Mouse (Mus musculus): ENCODE measurements around the gene Pigf.

The Pigf gene

GRCm38 (mm10) chr17:87036141-87037073 is 11.2 kb upstream of the Pigf start:
- no peak for DNase-seq (ENCODE audit: low spot score in 2 of 2)

GRCm38 (mm10) chr17:87024491-87025242 is 539 bp downstream of the Pigf start:
- peak in 1 of 2 experiments; percentile 13 for DNase-seq (ENCODE audit: low spot score in 2 of 2)

DNA sequence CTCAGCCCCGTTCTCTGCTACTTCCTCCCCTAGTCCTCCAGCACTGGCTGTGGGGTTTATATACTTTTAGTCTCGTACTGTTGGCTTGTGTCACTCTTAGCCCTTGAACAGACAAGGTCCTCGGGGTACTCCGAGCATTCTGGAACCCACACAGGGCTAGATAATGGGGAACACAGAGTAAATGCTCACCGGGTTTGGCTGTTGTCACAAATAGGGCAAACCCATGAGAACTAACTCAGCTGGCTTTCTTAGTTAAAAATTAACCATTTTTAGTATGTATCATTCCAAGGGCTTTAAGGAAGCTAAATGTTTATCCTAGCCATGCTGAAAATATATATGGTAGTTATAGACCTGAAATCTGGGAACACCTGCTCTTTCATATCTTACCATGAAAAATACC is 5.5 kb downstream of the Pigf start:
- DNase-seq (ENCODE audit: low spot score in 2 of 2) = no peak

DNA sequence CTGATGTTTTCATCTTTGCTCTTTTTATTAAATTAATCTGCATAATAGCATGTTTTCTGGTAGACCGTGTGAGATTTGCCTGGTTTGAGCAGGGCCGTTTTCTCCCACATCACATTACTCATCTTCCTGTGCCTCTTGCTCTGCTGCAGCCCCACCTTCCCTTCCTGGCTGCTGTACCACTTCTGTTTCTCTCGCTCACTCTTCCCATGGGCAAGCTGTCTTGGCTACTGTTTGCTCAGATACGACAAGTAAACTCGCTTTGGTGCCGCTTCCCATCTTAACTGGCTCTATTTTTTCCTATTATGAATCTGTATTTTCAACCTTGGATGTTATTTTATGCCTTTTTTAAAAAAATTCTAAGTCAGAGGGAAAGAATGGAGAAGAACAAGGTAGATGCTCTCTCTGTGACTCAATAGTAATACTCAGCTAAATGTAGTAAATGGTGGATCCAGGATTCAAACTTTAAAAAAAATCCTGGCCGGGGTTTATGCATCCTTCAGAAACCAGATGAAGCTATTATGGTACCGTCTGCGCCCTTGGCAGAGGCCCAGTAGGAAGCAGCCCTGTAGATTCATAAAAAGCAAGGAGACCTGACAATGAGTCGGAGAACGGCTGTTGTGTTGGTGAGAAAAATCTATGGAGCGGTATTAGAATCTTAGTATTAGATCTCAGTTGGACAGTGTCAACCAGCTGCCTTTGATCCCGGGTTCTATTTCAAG is 13.7 kb downstream of the Pigf start:
- DNase-seq (ENCODE audit: low spot score in 2 of 2) = no peak

DNA sequence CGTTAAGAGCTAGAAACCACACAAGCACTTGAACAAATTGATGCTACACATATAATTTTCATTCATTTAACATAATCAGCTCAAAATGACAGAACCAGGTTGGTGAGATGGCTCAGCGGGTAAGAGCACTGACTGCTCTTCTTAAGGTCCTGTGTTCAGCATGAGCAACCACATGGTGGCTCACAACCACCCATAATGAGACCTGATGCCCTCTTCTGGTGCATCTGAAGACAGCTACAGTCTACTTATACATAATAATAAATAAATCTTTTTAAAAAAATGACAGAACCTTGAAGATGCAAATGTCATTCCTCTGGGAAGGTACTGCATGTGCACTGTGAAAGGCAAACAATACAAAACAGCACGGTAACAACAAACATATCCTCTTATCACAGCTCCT is 16.3 kb downstream of the Pigf start:
- DNase-seq (ENCODE audit: low spot score in 2 of 2) = no peak

GRCm38 (mm10) chr17:86997323-86997722 is 27.9 kb downstream of the Pigf start:
- no peak for DNase-seq (ENCODE audit: low spot score in 2 of 2)

DNA sequence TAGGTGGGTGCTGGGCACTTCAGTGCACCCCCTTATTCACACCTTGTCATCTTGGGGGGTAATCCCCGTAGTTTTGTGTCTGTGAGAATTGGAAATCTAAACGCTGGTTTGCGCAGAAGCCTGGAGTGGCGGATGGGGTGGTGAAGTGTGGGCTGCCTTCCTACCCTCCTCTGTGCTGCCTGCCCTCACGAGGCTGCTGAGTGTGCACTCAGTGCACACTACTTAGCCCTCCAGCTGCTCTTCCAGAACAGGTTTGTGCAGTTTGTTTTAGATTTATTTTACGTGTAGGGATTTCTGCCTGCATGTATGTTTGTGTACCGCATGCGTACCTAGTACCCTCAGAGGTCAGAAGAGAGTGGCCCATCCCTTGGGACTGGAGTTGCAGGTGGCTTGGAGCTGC is 33.9 kb downstream of the Pigf start:
- no peak for DNase-seq (ENCODE audit: low spot score in 2 of 2)

DNA sequence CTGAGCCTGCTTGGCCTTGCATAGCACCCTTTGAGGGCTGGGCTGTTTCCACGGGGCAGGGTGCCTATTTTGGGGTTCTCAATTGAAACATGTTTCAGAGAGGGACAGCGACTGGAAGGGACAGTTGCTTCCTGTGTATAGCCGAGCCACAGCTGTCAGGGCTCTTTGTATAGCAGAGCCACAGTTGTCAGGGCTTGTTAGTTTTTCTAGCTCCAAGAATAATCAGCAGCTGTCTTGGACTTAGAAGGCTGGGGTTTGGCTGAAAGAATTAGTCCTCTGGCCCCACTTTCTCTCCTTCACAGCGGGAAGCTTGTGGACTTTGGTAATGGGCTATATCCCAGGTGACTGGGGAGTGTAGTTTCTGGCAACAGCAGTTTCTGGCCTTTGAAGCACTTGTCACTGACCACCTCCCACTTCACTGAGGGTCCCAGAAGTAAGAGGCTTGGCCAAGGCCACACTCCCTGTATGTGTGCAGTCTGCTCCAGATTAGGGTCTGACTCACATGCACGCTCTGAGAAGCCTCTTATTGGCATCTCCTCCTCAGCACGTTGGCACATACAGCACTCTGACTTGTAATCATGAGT is 36.5 kb downstream of the Pigf start:
- DNase-seq (ENCODE audit: low spot score in 2 of 2) = no peak

GRCm38 (mm10) chr17:86988161-86988560 is 37.0 kb downstream of the Pigf start:
- no peak for DNase-seq (ENCODE audit: low spot score in 2 of 2)

GRCm38 (mm10) chr17:86986449-86987138 is 38.6 kb downstream of the Pigf start:
- DNase-seq (ENCODE audit: low spot score in 2 of 2) = no peak

GRCm38 (mm10) chr17:86982497-86982896 is 42.7 kb downstream of the Pigf start:
- DNase-seq (ENCODE audit: low spot score in 2 of 2) = peak in 1 of 2 experiments; percentile 48

DNA sequence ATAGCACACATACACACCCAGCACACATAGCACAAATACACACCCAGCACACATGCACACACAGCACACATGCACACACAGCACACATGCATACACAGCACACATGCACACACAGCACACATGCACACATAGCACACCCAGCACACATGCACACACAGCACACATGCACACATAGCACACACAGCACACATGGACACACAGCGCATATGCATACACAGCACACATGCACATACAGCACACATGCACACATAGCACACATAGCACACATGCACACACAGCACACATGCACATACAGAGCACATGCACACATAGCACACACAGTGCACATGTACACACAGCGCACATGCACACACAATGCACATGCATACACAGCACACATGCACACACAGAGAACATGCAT is 43.5 kb downstream of the Pigf start:
- no peak for DNase-seq (ENCODE audit: low spot score in 2 of 2)

DNA sequence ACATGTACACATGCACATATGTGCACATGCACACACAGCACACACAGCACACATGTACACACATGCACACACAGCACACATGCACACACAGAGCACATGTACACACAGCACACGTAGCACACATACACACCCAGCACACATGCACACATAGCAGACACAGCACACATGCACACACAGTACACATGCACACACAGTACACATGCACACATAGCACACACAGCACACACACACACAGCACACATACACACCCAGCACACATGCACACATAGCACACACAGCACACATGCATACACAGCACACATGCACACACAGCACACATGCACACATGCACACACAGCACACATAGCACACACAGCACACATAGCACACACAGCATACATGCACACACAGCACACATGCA is 44.0 kb downstream of the Pigf start:
- no peak for DNase-seq (ENCODE audit: low spot score in 2 of 2)

DNA sequence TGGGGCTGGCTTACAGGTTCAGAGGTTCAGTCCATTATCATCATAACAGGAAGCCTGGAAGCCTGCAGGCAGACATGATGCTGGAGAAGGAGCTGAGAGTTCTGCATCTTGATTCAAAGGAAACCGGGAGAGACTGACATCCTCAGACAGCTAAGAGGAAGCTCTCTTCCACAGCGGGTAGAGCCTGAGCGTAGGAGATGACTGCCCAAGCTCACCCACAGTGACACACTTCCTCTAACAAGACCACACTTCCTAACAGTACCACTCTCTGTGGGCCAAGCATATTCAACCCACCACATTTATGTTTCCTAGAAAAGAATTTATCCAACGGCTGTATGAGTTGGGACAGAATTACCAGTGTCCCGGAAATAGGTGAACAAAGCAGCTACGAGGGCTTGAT is 46.7 kb downstream of the Pigf start:
- no peak for DNase-seq (ENCODE audit: low spot score in 2 of 2)

GRCm38 (mm10) chr17:86976387-86976786 is 48.8 kb downstream of the Pigf start:
- no peak for DNase-seq (ENCODE audit: low spot score in 2 of 2)

GRCm38 (mm10) chr17:86973097-86973496 is 52.1 kb downstream of the Pigf start:
- DNase-seq (ENCODE audit: low spot score in 2 of 2) = no peak

- DNase-seq (ENCODE audit: low spot score in 2 of 2) = no peak
Observed at GRCm38 (mm10) chr17:86971860-86972259, 53.3 kb downstream of the Pigf start.

DNA sequence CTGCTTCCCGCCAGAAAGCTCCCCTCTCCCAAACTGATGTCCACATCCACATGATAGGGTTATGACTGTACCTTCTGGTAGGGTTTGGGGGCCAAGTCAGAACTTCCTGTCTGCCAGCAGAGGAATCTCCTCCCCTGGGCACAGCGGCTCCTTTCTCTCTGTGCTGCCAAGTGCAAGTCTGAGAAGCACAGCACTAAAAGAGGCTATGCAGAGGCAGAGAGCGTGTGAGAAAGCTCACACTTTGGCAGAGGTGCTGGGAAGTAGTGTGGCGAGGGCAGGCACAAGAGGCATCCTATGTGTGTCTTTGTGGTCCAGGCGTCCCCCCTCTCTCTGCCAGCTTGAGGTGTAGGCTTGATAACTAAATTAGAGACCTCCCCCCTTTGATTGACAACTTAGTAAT is 54.2 kb downstream of the Pigf start:
- DNase-seq (ENCODE audit: low spot score in 2 of 2) = no peak

DNA sequence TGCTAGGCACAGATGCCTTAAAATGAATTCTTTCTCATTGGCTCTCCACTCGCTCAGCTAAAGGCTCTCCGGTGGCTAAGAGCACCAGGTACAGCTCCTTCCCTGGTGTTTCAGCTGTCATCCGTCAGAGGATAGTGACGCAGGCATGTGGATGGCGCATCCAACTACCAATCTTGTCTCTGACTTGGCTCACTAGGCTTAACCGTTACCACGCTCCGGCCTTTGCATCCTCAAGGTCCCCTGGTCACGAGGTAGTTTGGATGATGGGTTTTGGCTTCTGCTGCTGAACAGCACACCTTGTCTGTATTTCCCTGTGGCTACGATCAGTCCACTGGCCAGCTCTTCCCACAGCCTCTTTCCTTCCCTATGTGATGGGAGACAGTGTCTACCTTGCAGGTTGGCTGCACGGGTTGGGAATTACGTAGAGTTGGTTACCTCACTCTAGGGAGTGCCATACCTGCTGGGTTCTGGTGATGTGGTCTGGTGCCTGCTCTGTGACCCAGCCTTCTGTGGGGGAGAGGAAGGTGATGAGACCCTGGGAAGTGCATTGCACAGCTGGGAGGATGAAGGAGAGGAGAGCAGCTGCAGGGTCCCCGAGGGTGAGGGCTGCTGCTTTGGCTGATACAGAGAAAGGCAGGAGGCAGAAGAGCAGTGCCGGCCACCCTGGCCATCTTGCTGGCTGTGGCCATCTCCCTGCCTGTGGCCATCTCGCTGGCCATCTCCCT is 55.0 kb downstream of the Pigf start:
- DNase-seq (ENCODE audit: low spot score in 2 of 2) = no peak

DNA sequence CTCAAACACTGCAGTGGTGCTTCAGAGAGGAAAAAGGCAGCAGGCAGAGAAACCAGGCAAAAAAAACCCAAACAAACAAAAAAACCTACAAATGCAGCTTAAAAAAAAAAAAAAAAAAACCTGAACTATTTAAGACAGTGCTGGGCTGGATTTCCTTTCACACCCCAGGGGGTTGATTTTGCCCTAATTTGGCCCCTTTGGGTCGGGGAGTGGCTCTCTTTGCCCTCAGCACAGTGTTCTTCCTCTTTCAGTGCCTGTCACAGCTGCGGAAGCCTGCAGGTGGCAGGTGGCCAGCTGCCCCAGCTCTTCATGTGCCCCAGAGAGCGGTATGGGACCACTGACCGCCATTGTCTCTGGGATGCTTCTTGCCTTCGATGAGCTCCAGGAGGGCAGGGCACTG is 55.6 kb downstream of the Pigf start:
- no peak for DNase-seq (ENCODE audit: low spot score in 2 of 2)

GRCm38 (mm10) chr17:86968581-86968980 is 56.6 kb downstream of the Pigf start:
- DNase-seq (ENCODE audit: low spot score in 2 of 2) = no peak

All from urinary bladder, adult 18-20 months (tissue).